Mouse (Mus musculus): Measurements from ENCODE around the gene Oas1e. TPM values are rescaled to one million over a fixed set of nuclear protein-coding genes. Genes with fewer than 3 reads are reported as not detected.

Oas1e gene
- polyA plus RNA-seq, 1 experiment: not detected

DNA sequence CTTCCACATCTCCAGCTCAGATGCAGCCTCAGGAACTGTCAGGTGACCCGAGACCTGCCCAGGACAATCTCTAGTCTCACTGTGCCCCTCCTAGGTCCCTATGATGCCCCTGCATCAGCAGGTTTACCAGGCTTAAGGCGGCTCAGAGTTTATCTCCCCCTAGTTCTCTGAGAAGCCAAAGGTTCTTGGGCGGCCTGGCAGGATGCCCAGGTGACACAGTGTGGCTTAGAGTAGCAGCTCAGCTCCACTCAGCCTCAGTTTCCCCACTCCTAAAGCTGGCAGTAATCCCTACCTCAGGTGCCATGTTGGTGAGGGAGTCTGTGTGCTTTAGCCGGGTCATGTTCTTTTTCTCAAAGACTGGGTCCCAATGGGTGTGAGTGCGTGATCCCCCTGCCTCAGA is 18.5 kb downstream of the Oas1e start:
- no peaks in the 10 kb centered on the region for H3K27me3 ChIP-seq (ENCODE audit: control insufficient read depth, insufficient read depth, low read length)
- TF ChIP-seq CTCF (IDR thresholded peaks at IDR 0.05; ENCODE audit: control insufficient read depth, insufficient read depth, insufficient replicate concordance, low read depth, low read length): no peak
- no peak overlapping the region for H3K4me3 ChIP-seq (ENCODE audit: control insufficient read depth, low read depth, low read length)
- H3K36me3 ChIP-seq (ENCODE audit: control insufficient read depth, insufficient read depth, low read length): no peaks in the 10 kb centered on the region
- H3K4me1 ChIP-seq (ENCODE audit: control insufficient read depth, insufficient read depth, low read length): 0 out of 2 replicates have a peak, but pooled peaks cover 2% of the 10 kb centered on the region
- no peak overlapping the region for H3K27ac ChIP-seq (ENCODE audit: control insufficient read depth, insufficient read depth, low read depth, low read length)

DNA sequence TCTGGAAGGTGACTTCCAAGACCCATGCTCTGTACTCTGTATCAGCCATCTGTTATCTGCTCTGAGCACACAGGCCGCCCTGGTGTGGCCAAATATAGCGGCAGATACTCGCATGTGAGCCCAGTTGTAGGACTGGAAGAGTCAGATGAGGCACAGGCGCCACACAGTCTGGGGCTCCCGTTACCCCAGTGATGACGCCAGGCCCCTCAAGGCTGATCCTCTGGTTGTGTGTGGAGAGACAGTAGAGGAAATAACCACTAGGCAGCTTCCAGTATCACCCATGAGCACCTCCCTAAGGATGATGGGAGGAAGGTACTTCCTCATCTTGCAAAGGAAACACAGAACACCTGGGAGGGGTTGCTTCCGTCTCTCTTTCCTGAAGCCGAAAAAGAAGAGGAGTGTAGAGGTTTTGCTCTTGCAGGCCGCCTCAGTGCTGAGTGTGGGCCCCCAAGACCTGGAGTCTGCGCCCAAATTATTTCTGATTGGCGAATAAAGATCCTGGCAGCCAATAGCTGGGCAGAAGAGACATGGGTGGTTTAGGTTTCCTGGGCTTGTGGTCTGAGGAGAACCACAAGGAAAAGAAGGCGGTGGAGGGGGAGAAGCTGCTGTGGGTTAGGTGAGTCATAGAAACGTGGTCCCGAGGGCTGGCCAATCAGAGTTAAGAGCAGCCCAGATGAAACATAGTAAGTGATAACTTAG is 19.9 kb downstream of the Oas1e start:
- no peak for TF ChIP-seq CTCF (IDR thresholded peaks at IDR 0.05; ENCODE audit: control insufficient read depth, insufficient read depth, insufficient replicate concordance, low read depth, low read length)
- TF ChIP-seq POLR2A (IDR thresholded peaks at IDR 0.05; ENCODE audit: control insufficient read depth, low read depth, low read length): no peak

DNA sequence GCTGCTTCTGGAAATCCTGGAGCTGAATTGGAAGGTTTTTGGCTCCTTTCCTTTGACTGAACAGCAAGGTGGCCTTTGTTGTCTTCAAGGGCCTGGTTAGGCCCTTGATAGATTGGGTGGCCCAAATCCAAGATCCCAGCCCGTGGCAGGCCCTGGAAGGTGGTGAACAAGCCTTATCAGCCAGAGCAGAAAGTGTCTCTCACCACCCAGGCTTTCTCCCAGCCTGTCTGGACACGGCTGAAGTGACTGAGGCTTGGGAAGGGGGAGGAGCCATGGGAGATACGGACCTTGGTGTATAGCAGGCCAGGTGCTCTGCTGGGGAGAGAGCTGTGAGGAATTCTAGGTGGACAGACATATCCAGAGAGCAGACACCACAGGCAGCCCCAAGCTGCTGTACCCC is 25.9 kb downstream of the Oas1e start:
- H3K4me3 ChIP-seq (ENCODE audit: control insufficient read depth, low read depth, low read length): no peak overlapping the region
- H3K27me3 ChIP-seq (ENCODE audit: control insufficient read depth, insufficient read depth, low read length): no peaks in the 10 kb centered on the region
- no peak for TF ChIP-seq CTCF (IDR thresholded peaks at IDR 0.05; ENCODE audit: control insufficient read depth, insufficient read depth, insufficient replicate concordance, low read depth, low read length)
- no peak for TF ChIP-seq POLR2A (IDR thresholded peaks at IDR 0.05; ENCODE audit: control insufficient read depth, low read depth, low read length)
- H3K4me1 ChIP-seq (ENCODE audit: control insufficient read depth, insufficient read depth, low read length): no peaks in the 10 kb centered on the region
- H3K27ac ChIP-seq (ENCODE audit: control insufficient read depth, insufficient read depth, low read depth, low read length): no peak overlapping the region
- no peaks in the 10 kb centered on the region for H3K36me3 ChIP-seq (ENCODE audit: control insufficient read depth, insufficient read depth, low read length)

More for the DNA sequence above, 19.9 kb downstream of the Oas1e start:
- Histone ChIP-seq H3K36me3 (ENCODE audit: control insufficient read depth, insufficient read depth, low read length) (no peaks in the 10 kb centered on the region), H3K4me3 (ENCODE audit: control insufficient read depth, low read depth, low read length) (no peak overlapping the region), H3K27ac (ENCODE audit: control insufficient read depth, insufficient read depth, low read depth, low read length) (no peak overlapping the region), H3K4me1 (ENCODE audit: control insufficient read depth, insufficient read depth, low read length) (0 out of 2 replicates have a peak, but pooled peaks cover 2% of the 10 kb centered on the region), H3K27me3 (ENCODE audit: control insufficient read depth, insufficient read depth, low read length) (no peaks in the 10 kb centered on the region)

DNA sequence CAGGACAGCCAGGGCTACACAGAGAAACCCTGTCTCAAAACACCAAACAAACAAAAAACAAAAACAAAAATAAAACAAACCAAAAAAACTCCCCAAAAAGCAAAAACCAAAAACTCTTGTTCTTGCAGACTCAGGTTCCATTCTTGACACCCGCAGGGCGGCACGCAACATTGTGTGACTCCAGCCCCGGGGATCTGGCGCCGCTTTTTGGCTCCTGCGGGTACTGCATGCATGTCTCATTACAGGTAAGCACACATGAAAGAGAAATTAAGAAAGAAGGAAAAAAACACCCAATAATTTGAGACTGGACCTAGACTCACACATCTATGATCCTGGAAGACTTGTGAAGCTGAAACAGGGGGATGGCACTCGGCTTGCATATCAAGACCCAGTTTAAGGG is 30.3 kb downstream of the Oas1e start:
- Histone ChIP-seq H3K36me3 (ENCODE audit: control insufficient read depth, insufficient read depth, low read length) (no peaks in the 10 kb centered on the region), H3K27me3 (ENCODE audit: control insufficient read depth, insufficient read depth, low read length) (no peaks in the 10 kb centered on the region), H3K4me1 (ENCODE audit: control insufficient read depth, insufficient read depth, low read length) (peaks cover 6% of the 10 kb centered on the region), H3K27ac (ENCODE audit: control insufficient read depth, insufficient read depth, low read depth, low read length) (no peak overlapping the region), H3K4me3 (ENCODE audit: control insufficient read depth, low read depth, low read length) (no peak overlapping the region)
- TF ChIP-seq CTCF (IDR thresholded peaks at IDR 0.05; ENCODE audit: control insufficient read depth, insufficient read depth, insufficient replicate concordance, low read depth, low read length) (no peak), POLR2A (IDR thresholded peaks at IDR 0.05; ENCODE audit: control insufficient read depth, low read depth, low read length) (no peak)

DNA sequence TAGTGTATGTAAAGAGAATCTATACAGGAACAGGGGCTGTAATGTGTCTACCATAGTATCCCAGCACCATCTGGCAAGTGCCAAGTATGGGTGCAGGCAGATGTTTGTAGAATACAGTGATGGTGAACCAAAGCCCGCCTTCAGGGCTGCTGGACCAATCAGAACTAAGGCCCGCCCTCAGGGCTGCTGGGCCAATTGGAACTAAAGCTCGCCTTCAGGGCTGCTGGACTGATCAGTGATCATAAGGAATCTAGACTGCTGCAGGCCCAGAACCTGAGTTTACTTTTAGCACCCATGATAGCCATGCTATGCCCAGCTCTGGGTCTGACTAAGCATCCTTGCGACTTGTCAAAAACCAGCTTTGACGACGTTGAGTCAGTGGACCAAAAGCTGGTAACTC is 33.4 kb downstream of the Oas1e start:
- Histone ChIP-seq H3K4me1 (ENCODE audit: control insufficient read depth, insufficient read depth, low read length) (peaks cover 6% of the 10 kb centered on the region), H3K36me3 (ENCODE audit: control insufficient read depth, insufficient read depth, low read length) (no peaks in the 10 kb centered on the region), H3K4me3 (ENCODE audit: control insufficient read depth, low read depth, low read length) (no peak overlapping the region), H3K27me3 (ENCODE audit: control insufficient read depth, insufficient read depth, low read length) (no peaks in the 10 kb centered on the region), H3K27ac (ENCODE audit: control insufficient read depth, insufficient read depth, low read depth, low read length) (no peak overlapping the region)
- TF ChIP-seq CTCF (IDR thresholded peaks at IDR 0.05; ENCODE audit: control insufficient read depth, insufficient read depth, insufficient replicate concordance, low read depth, low read length): no peak
- TF ChIP-seq POLR2A (IDR thresholded peaks at IDR 0.05; ENCODE audit: control insufficient read depth, low read depth, low read length): no peak

DNA sequence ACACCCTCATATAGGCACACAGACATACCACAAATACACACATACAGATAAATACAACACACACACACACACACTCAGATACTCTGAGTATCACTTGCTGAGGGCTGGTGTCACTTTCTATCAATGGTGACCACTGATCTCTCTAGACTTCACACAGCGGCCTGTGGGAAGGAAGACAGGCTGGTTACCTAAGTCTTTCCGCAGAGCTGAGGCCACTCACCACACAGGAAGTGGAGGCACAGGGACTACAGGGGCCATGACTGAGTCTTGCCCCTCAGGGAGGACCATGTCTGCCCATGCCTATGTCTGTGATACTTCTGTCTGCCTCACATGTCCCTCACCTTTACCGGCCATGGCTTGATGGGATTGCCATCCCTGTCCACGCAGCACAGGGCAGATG is 41.1 kb downstream of the Oas1e start:
- H3K4me1 ChIP-seq (ENCODE audit: control insufficient read depth, insufficient read depth, low read length): no peaks in the 10 kb centered on the region
- no peaks in the 10 kb centered on the region for H3K36me3 ChIP-seq (ENCODE audit: control insufficient read depth, insufficient read depth, low read length)
- no peak overlapping the region for H3K4me3 ChIP-seq (ENCODE audit: control insufficient read depth, low read depth, low read length)
- no peak for TF ChIP-seq CTCF (IDR thresholded peaks at IDR 0.05; ENCODE audit: control insufficient read depth, insufficient read depth, insufficient replicate concordance, low read depth, low read length)
- TF ChIP-seq POLR2A (IDR thresholded peaks at IDR 0.05; ENCODE audit: control insufficient read depth, low read depth, low read length): no peak
- no peaks in the 10 kb centered on the region for H3K27me3 ChIP-seq (ENCODE audit: control insufficient read depth, insufficient read depth, low read length)
- no peak overlapping the region for H3K27ac ChIP-seq (ENCODE audit: control insufficient read depth, insufficient read depth, low read depth, low read length)

DNA sequence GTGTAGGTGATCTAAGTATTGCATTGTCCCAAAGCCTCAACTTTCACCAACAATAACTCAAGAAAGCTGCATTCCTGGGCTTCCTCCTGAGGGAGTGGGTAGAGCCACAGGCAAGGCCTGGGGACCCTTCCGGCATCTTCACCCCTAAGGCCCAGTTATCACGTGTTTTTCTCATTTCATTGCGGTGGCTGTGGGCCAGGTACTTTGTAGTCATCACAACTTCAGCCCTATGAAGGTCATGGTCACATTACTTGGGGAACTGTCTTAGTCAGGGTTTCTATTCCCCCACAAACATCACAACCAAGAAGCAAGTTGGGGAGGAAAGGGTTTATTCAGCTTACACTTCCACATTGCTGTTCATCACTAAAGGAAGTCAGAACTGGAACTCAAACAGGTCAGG is 42.5 kb downstream of the Oas1e start:
- Histone ChIP-seq H3K4me1 (ENCODE audit: control insufficient read depth, insufficient read depth, low read length) (no peaks in the 10 kb centered on the region), H3K36me3 (ENCODE audit: control insufficient read depth, insufficient read depth, low read length) (no peaks in the 10 kb centered on the region), H3K27ac (ENCODE audit: control insufficient read depth, insufficient read depth, low read depth, low read length) (no peak overlapping the region), H3K4me3 (ENCODE audit: control insufficient read depth, low read depth, low read length) (no peak overlapping the region), H3K27me3 (ENCODE audit: control insufficient read depth, insufficient read depth, low read length) (no peaks in the 10 kb centered on the region)
- no peak for TF ChIP-seq POLR2A (IDR thresholded peaks at IDR 0.05; ENCODE audit: control insufficient read depth, low read depth, low read length)

DNA sequence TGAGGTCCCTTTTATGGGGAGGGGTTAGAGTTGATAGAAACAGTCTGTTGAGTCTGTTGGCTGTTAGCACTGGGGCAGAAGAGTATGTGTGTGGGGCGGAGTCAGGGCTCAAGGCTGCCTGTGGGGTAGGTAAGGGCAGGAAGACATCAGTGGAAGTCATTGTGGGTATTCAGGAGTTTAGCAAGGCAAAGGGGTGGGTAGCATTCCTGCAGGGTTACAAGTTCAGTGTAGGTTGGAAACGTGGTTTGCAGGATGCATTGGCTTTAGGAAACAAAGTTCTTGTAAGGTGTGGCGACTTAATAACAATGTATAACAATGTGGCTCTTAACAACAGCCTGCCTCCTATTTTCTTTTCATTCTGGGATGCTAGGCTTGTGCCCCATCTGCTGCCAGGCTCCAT is 44.1 kb downstream of the Oas1e start:
- no peak for TF ChIP-seq POLR2A (IDR thresholded peaks at IDR 0.05; ENCODE audit: control insufficient read depth, low read depth, low read length)
- no peak for TF ChIP-seq CTCF (IDR thresholded peaks at IDR 0.05; ENCODE audit: control insufficient read depth, insufficient read depth, insufficient replicate concordance, low read depth, low read length)

More for the DNA sequence above, 44.1 kb downstream of the Oas1e start:
- no peaks in the 10 kb centered on the region for H3K4me1 ChIP-seq (ENCODE audit: control insufficient read depth, insufficient read depth, low read length)
- no peaks in the 10 kb centered on the region for H3K27me3 ChIP-seq (ENCODE audit: control insufficient read depth, insufficient read depth, low read length)
- H3K36me3 ChIP-seq (ENCODE audit: control insufficient read depth, insufficient read depth, low read length): no peaks in the 10 kb centered on the region
- no peak overlapping the region for H3K27ac ChIP-seq (ENCODE audit: control insufficient read depth, insufficient read depth, low read depth, low read length)
- no peak overlapping the region for H3K4me3 ChIP-seq (ENCODE audit: control insufficient read depth, low read depth, low read length)
